Mouse (Mus musculus) cerebellum, adult 18-20 months (tissue): ENCODE results near the gene Cobll1.

ENCODE experiments used
- DNase-seq, 2 experiments: peaks; one replicate each; pipeline ENCODE4 v3.0.0; 2021

Cobll1 gene

DNA sequence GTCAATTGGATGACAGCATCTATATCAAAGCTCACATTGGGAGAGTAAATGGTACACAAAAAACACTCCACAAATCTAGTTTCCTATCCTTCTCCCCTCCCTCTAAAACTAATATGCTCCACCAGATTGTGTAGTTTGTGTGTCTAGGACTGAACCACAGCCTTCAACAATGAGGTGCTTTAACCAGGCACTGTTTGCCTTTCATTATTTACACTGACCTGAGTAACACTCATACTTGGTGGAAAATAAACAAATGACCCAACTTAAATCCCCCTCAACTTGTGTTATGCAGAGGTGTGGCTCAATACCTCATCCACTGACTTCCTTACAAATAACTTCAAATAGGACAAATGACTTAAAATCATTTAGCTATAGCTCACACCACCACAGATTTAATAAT is 155.8 kb downstream of the Cobll1 start:
- no peak for DNase-seq

DNA sequence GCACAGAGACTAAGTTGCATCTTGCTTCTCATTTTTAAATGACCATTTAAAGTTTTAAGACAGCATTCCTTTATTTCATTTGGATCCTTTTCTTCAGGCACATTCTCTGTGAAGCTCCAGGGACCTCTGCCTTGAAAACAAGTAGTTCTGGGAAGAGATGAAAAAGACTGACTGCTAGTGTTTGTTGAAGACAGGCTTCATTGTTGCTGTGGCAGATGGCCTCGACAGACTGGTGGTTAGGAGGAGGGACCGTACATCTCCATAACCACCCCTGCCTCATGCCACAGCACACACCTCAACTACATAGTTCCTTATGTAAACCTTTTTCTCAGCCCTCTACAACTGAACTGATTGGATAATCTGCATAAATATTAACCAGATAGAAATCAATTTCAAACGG is 161.7 kb downstream of the Cobll1 start:
- no peak for DNase-seq

DNA sequence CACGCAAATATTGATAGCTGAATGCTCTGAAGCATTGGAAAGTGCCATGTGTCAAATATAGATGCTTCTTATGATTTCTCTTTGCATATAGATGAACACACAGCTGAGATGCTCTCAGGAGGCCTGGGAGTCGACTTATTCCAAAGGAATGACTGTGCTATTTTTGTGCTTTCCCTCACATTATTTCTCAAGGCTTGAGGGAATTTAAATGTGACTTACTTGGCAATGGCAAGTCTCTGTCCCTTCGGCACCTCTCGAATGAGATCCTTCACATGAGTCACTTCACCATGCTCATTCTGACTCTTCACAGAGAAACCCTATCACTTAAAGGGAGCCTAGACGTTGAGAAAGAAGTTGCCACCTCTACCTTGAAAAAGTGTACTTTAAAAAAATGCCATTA is 163.4 kb downstream of the Cobll1 start:
- no peak for DNase-seq

DNA sequence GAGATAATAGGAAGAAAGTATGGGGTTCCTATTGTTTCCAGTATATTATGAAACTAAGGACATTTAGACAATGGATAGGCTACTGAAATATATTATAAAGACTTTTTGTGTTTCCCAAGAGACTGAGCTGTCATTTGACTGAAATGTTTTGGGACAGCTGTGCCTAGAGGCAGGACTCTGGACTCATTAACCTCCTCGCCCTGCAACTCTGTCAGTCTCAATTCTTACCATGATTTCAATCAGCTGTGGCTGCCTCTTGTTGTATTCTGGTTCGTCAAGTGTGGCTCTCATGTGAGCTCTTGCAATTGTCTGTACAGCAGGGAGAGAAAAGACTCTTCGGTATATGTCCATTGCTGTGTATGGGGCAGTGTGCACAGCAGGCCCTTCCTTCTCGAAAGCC is 163.8 kb downstream of the Cobll1 start:
- DNase-seq: no peak

DNA sequence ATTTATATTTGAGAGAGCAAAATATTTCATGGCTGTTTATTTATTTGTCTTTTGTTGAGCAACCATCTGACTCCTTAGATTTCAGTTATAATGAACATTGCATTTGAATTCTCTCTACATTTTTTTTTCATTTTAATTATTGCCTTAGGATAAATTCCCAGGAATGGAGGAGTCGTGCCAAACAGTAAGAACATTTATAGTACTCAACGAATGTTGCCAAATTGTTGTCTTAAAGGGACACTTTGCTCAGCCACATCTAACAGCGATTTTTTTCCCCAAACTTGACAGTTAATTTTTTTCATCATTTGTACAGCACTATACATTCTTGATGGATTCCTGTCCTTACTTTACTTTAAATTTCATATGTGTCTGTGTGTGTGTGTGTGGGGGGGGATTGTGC is 167.0 kb downstream of the Cobll1 start:
- no peak for DNase-seq

DNA sequence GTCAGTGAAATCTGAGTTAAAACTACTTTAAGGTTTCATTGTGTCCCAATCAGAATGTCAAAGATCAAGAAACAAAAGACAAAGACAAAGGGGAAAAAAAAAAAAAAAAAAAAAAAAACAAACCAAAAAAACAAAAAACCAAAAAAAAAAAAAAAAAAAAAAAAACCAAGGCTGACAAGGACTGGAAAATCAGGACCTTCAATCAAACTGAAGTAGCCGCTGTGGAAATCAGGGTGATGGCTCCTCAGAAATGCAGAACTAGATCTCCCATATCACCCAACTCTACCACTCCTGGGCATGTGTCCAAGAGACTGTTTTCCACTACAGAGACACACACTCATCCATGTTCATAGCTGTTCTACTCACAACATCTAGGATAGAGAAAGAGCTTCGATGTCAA is 185.4 kb downstream of the Cobll1 start:
- DNase-seq: no peak

DNA sequence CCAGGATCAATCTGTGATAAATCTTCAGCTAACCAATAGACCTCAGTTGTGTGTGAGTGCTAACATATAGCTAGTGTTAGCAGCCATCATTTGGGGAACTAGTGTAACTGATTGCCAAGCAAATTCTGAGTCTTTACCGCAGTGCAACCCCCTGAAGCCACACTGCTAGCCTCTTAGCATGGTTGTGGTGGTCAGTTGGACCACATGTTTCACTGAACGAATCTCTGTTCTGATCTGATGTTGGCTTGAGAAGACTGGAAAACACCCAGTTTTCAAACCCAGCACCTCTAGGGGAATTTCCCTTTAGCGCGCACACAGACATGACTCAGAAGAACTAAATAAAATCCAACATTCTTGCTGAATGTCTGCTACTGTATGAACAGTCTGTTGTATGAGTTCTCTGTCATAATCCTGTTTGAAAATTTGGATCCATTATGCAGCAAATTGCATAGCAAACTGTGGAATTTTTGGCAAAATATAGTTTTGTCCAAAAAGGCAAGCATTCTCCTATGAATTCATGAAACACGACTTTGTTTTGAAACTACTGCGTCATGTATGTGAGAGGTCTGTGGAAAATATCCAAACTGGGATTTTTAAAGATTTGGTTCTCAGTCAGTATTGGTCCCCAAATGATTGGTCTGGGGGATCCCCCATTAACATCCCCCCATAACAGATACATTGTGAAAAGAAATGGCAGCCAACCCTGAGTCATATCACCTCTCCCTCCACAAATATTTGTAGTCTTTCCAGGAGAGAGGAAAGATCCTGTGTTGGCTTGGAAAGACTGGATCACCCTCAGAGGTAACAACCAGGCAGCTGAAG is 186.8 kb downstream of the Cobll1 start:
- DNase-seq: no peak

DNA sequence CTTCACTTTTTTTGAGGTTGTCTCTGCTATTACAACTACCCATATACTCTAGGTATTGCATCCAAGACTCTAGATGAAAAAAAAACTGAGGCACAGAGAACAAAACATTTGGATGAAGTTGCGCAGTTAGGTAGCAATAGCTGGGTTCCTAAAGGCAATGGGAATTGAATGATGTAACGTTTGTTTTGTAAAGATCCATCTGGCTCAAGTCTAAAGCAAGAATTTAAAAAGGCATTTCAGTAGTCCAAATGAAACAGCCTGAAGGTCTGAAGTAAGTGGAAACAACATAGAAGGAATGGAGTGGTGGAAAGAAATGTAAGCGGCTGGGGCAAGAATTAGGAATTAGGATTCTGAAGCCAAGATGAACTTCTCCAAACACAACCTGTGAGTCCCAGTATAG is 188.4 kb downstream of the Cobll1 start:
- no peak for DNase-seq

DNA sequence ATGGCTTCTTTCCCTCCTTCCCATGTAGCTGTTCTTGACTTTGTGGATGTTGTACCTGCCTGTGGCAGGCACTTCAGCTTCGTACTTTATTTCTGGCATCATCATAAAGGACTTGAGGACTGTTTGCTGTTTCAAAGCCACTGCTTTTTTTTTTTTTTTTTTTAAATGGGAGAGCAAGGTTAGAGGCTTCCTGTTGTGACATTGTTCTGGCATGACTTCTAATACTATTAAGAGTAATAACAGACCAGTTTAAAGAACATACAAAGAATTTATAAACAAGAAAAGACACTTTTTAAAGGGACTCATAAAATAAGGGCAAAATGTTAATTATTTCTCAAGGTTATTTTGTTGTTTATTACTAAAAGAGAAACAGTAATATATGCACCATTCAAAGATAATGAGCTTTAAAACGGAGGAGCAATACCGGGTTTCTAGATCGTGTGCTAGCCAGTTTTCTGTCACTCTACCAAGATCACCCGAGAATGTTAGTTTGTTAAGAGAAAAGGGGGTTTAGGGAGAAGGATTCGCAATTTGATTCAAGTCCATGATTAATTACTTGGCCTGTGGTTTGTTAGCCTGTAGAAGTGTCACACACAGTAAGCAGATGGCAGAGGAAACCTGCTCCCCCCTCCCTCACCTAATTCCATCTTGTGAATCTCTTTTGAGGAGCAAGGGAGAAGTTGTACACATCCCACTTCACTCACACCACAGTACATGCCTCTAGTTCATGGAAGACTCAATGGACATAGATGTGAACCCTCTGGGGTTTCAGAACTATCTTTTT is 190.8 kb downstream of the Cobll1 start:
- no peak for DNase-seq
